Mouse (Mus musculus) limb, embryonic 14.5 days (tissue): ENCODE measurements around the gene Tut7. TPM values are rescaled to one million over a fixed set of nuclear protein-coding genes. Genes with fewer than 3 reads are reported as not detected.

Experiments
- ATAC-seq: fragments of 200-750 bp; cut with Nextera tagmentation; 2 replicates; pipeline ENCODE4 v1.8.0; 2017; ENCODE audit warnings: low read depth, moderate number of reproducible peaks, moderate TSS enrichment; ENCODE audit not compliant: low FRiP score
- DNase-seq: peaks from one replicate; pipeline ENCODE4 v3.0.0-alpha.2; 2015; ENCODE audit warnings: low spot score
- H3K27ac ChIP-seq: fragments of 300-500 bp; sonication (generic); replicated peaks from 2 replicates; pipeline ENCODE4 v1.5.1; 2014; ENCODE audit warnings: low read depth, mild to moderate bottlenecking, low read length, moderate library complexity, mixed read lengths
- H3K27me3 ChIP-seq: fragments of 300-500 bp; sonication (generic); 2 replicates; pipeline ENCODE4 v1.6.1; 2014; ENCODE audit warnings: low read length, mixed read lengths; ENCODE audit not compliant: control insufficient read depth, insufficient read depth
- H3K36me3 ChIP-seq: fragments of 300-500 bp; sonication (generic); 2 replicates; pipeline ENCODE4 v1.6.1; 2014; ENCODE audit warnings: mild to moderate bottlenecking, low read length, moderate library complexity, mixed read lengths; ENCODE audit not compliant: control insufficient read depth, insufficient read depth
- H3K4me1 ChIP-seq: fragments of 300-500 bp; sonication (generic); 2 replicates; pipeline ENCODE4 v1.6.1; 2014; ENCODE audit warnings: antibody characterized with exemption, low read length, mixed read lengths; ENCODE audit not compliant: control insufficient read depth, insufficient read depth
- H3K4me2 ChIP-seq: fragments of 300-500 bp; sonication (generic); replicated peaks from 2 replicates; pipeline ENCODE4 v1.6.1; 2014; ENCODE audit warnings: low read depth, mild to moderate bottlenecking, low read length, moderate library complexity; ENCODE audit not compliant: severe bottlenecking
- H3K4me3 ChIP-seq: fragments of 300-500 bp; sonication (generic); replicated peaks from 2 replicates; pipeline ENCODE4 v1.5.1; 2014; ENCODE audit warnings: low read length
- H3K9ac ChIP-seq: fragments of 300-500 bp; sonication (generic); 2 replicates; pipeline ENCODE4 v1.6.1; 2014; ENCODE audit warnings: mild to moderate bottlenecking, low read depth, low read length, moderate library complexity; ENCODE audit not compliant: severe bottlenecking
- H3K9me3 ChIP-seq: fragments of 300-500 bp; sonication (generic); 2 replicates; pipeline ENCODE4 v1.6.1; 2016; ENCODE audit warnings: low read length; ENCODE audit not compliant: control insufficient read depth
- POLR2A ChIP-seq: fragments of 200-500 bp; IDR thresholded peaks from 2 replicates; pipeline ENCODE4 v1.8.0; 2012; ENCODE audit warnings: inconsistent platforms, mild to moderate bottlenecking, moderate library complexity, borderline replicate concordance; ENCODE audit not compliant: insufficient read depth, insufficient read length; ENCODE audit errors: extremely low read depth
- WGBS: fragments of 180-500 bp; shearing (Covaris S2); extraction: QIAGEN DNeasy Blood & Tissue Kit; methylation state at CpG from one replicate; pipeline ENCODE4 v1.1.7; 2014; 5-methylcytosine and 5-hydroxymethylcytosine counted together
- polyA plus RNA-seq, 2 experiments: library from polyadenylated mRNA; depleted of rRNA in 1 of 2; stranded (reverse) in 1 of 2; unstranded in 1 of 2; fragments of >200 nt; fragmentation: Nextera tagmentation in 1 of 2; extraction: Ambion mirVana in 1 of 2; gene quantifications; 2 replicates each; pipeline versions ENCODE4 v1.2.1 to v1.2.3; 2012 to 2014

The Tut7 gene
- polyA plus RNA-seq, 2 experiments, result 39.9 to 45.9 TPM

DNA sequence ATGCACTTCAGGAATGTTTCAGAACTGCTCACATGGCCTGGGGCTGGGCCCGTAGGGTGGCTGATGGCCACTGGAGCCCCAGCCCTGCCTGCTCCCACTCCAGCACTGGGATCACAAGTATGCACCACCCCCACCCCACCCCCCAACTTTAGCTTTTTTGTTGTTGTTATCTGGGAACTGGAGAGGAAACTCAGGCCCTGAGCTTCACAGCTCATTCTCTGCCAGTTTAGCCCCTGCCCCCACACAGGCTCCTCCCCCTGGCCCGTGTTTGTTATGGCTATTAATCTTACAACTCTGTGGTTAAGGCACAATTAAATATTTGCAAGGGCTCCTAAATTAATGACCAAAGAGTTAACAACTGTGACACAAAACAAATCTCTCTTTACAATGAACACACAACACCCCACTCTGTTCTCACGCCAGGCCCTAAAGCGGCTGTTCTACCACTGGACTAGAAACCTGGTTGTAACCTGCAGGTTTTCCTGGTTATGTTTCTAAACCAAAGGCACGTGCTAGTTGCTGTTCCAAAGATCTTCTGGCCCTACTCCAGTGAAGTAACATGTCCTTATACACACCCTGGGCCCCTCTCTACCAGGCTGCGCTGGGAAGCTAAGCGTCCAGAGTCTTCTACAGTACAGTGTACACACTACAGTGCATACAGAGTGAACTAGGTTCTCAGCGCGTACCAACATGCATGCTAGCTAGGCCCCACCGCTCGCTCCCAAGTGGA is 56.0 kb downstream of the Tut7 start:
- ATAC-seq (no peak), DNase-seq (no peak)
- Histone ChIP-seq H3K4me3 (no peak overlapping the region), H3K36me3 (peaks cover 17% of the 10 kb centered on the region), H3K27me3 (no peaks in the 10 kb centered on the region), H3K9me3 (no peaks in the 10 kb centered on the region), H3K4me1 (peaks cover 36% of the 10 kb centered on the region), H3K9ac (peak overlapping the region; percentile 28; the same call in 1 of the 2 replicates), H3K4me2 (peak overlapping the region; percentile 26; the same call in 1 of the 2 replicates), H3K27ac (no peak overlapping the region)
- WGBS, result 61% methylated on average over 11 of the region's 11 CpGs
- TF ChIP-seq POLR2A, result no peak

- H3K4me3 ChIP-seq, result no peak overlapping the region
- H3K36me3 ChIP-seq, result peaks cover 49% of the 10 kb centered on the region
- H3K4me1 ChIP-seq, result peaks cover 19% of the 10 kb centered on the region
- no peak for TF ChIP-seq POLR2A
- no peak for ATAC-seq
- no peak overlapping the region for H3K27ac ChIP-seq
- H3K9me3 ChIP-seq, result no peaks in the 10 kb centered on the region
- no peak overlapping the region for H3K9ac ChIP-seq
- no peak overlapping the region for H3K4me2 ChIP-seq
- H3K27me3 ChIP-seq, result no peaks in the 10 kb centered on the region
- WGBS, result 92% methylated on average over 7 of the region's 7 CpGs
- DNase-seq, result no peak
Measured at GRCm38 (mm10) chr13:59762791-59763190, 60.2 kb downstream of the Tut7 start.

- H3K27me3 ChIP-seq, result no peaks in the 10 kb centered on the region
- ATAC-seq, result no peak
- H3K9me3 ChIP-seq, result no peaks in the 10 kb centered on the region
- no peak for DNase-seq
- no peak overlapping the region for H3K4me2 ChIP-seq
- WGBS, result 90% methylated on average over 7 of the region's 7 CpGs
- no peak overlapping the region for H3K9ac ChIP-seq
- peaks cover 59% of the 10 kb centered on the region for H3K36me3 ChIP-seq
- H3K4me1 ChIP-seq, result no peaks in the 10 kb centered on the region
- H3K27ac ChIP-seq, result no peak overlapping the region
- H3K4me3 ChIP-seq, result no peak overlapping the region
- no peak for TF ChIP-seq POLR2A
Measured at GRCm38 (mm10) chr13:59756906-59757305, 66.0 kb downstream of the Tut7 start.

DNA sequence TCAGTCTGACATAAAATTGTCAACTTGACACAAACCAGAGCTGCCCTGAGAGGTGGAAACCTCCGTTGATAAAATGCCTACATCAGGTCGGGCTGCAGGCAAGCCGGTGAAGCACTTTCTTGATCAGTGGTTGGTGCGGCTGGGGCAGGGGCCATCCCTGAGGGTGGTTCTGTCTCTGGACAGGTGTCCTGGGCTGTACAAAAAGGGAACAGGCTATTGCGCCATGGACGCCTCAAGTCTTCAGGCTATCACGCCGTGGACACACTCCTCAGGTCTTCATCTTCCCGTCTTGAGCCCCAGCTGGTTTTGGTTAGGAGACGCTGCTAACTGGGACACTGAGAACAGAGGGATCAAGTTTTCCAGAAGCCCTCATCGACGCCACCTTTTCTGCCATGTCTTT is 72.6 kb downstream of the Tut7 start:
- DNase-seq (no peak), ATAC-seq (no peak)
- Histone ChIP-seq H3K27me3 (no peaks in the 10 kb centered on the region), H3K9me3 (no peaks in the 10 kb centered on the region), H3K4me2 (no peak overlapping the region), H3K27ac (no peak overlapping the region), H3K4me3 (no peak overlapping the region), H3K9ac (no peak overlapping the region), H3K36me3 (peaks cover 11% of the 10 kb centered on the region; the same call in 1 of the 2 replicates), H3K4me1 (no peaks in the 10 kb centered on the region)
- no peak for TF ChIP-seq POLR2A
- 41% methylated on average over 12 of the region's 12 CpGs for WGBS

DNA sequence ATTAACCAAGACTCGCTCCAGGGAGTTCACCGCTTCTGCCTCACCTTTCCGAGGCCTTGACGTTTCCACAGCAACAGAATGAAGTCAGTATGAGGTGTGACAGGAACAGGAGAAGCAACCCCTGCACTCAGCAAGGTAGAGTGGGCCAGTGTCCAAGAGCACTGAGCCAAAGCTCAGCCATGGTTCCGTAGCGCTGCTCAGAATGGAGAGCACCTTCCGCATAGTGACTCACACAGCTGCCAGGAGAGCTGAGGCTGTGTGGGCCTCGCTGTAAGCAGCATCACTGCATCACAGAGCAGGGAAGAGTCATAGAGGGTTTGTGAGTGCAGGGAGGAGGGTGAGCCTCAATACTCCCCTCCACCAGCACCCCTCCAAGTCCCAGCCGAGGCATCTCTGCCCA is 76.2 kb downstream of the Tut7 start, which contains the start of gene 1700014D04Rik:
1700014D04Rik (minus strand) TSS at position 42 of the 400 bp plus-strand sequence.
- Histone ChIP-seq H3K9me3 (no peaks in the 10 kb centered on the region), H3K4me2 (no peak within 1 kb of the TSS), H3K27ac (no peak within 1 kb of the TSS), H3K4me3 (no peak within 1 kb of the TSS), H3K27me3 (no peaks in the 10 kb centered on the region), H3K36me3 (no peaks in the 10 kb centered on the region), H3K4me1 (no peaks in the 10 kb centered on the region), H3K9ac (no peak within 1 kb of the TSS)
- DNase-seq (no peak), ATAC-seq (no peak)
- TF ChIP-seq POLR2A, result no peak
- WGBS, result 78% methylated on average over 9 of the region's 9 CpGs
